Mouse (Mus musculus) fat pad, adult 2 months (tissue): ENCODE measurements around the gene Cbwd1.
"Not testable (repeated sequence)": the region's sequence is repeated elsewhere in the genome, so short reads cannot be mapped to it uniquely, and the experiment has no call there.

Experiments used
- DNase-seq: peaks from one replicate; pipeline ENCODE4 v3.0.0-alpha.2; 2011; ENCODE audit warnings: low read depth, low spot score; ENCODE audit errors: extremely low read depth

Gene Cbwd1

GRCm38 (mm10) chr19:24898737-24899577, 62.5 kb downstream of the Cbwd1 start:
- DNase-seq: no peak

- no peak for DNase-seq
These were observed 63.3 kb downstream of the Cbwd1 start for GRCm38 (mm10) chr19:24897896-24898736.

GRCm38 (mm10) chr19:24897006-24897895, 64.2 kb downstream of the Cbwd1 start:
- DNase-seq: no peak

- no peak for DNase-seq
These were observed 64.9 kb downstream of the Cbwd1 start for GRCm38 (mm10) chr19:24896536-24896935.

- no peak for DNase-seq
These were observed 74.5 kb downstream of the Cbwd1 start for GRCm38 (mm10) chr19:24886888-24887287.

GRCm38 (mm10) chr19:24885504-24885903, 75.9 kb downstream of the Cbwd1 start:
- no peak for DNase-seq

GRCm38 (mm10) chr19:24881237-24881636, 80.2 kb downstream of the Cbwd1 start:
- DNase-seq: no peak

GRCm38 (mm10) chr19:24875129-24875870, 86.1 kb downstream of the Cbwd1 start, which contains the start of gene Gm10053:
Gene Gm10053 (plus strand): TSS chr19:24875686.
- DNase-seq: not testable (repeated sequence)

GRCm38 (mm10) chr19:24873873-24874272, 87.5 kb downstream of the Cbwd1 start:
- no peak for DNase-seq

- no peak for DNase-seq
These were observed 90.3 kb downstream of the Cbwd1 start for GRCm38 (mm10) chr19:24871037-24871635.
